Mouse (Mus musculus): ENCODE results near the gene Ifi214. TPM values are rescaled to one million over a fixed set of nuclear protein-coding genes. Genes with fewer than 3 reads are reported as not detected.
"Not testable (repeated sequence)": the region's sequence is repeated elsewhere in the genome, so short reads cannot be mapped to it uniquely, and the experiment has no call there.

Gene Ifi214
- not detected in 2 replicates for polyA plus RNA-seq (2014; fragmentation: Nextera tagmentation; extraction: Ambion mirVana)

DNA sequence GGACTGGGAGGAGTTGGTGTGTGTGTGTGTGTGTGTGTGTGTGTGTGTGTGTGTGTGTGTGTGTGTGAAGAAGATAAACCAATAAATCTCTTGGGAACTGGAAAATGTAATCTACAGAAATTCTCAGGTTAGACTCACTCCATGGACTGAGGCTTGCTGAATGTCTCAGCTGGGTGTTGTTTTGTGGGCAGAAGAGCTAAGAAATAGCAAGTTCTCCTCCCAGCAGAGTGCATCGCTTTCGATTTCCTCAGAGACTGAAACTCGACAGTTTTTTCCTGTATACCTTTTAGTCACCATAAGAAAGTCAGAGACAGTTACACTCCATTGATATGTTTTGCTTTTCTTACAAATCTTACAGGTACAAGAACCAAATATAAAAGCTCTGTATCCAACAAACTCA lies at the start of gene Ifi214:
Ifi214 (minus strand) TSS at position 167 of the 400 bp plus-strand sequence.
- not testable (repeated sequence) for H3K4me2 ChIP-seq (ENCODE audit: low read depth, low read length); ATAC-seq (replicated peaks; ENCODE audit: insufficient number of reproducible peaks, low FRiP score, low TSS enrichment, low read depth); H3K9me3 ChIP-seq (replicated peaks; ENCODE audit: control insufficient read depth, low read length); DNase-seq (ENCODE audit: low spot score); H3K9ac ChIP-seq (replicated peaks; ENCODE audit: low read length); H3K27me3 ChIP-seq (ENCODE audit: control insufficient read depth, insufficient read depth, low read length); H3K4me1 ChIP-seq (ENCODE audit: control insufficient read depth, insufficient read depth, low read length); H3K4me3 ChIP-seq (ENCODE audit: low read depth, low read length); H3K27ac ChIP-seq (replicated peaks; ENCODE audit: low read depth, low read length); H3K36me3 ChIP-seq (replicated peaks; ENCODE audit: control insufficient read depth, insufficient read depth, low read depth, low read length)
- 86% methylated on average over 3 of the region's 3 CpGs for WGBS

DNA sequence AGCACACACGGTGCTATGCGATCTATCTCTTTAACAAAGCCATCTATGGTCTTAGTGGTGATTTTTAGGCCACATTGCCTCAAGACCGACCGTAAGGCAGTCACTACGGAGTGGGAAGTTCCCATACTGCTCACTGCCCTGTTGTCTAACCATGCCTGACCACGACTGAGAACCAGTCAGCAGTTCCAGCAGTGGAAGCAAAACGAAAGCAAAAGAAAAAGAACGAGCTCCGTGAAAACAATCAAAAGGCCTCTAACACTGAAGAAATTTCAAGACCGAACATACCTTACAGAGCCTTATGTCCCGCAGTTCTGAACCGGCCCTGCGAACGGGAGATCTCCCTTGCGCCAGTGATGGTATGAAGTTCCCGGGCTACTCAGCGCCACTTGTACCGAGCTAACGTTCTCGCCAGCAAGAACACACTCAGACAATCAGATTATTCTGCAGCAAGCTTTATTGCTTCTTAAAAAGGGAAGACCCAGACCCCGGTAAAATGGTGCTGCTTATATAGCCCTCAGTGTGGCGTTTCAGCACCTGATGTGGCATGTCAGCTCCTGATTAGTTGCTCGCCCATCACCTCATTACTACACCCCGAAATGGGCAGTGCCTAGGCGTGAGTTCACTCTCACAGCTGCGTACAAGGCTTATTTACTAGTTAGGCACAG lies 44.3 kb upstream of the Ifi214 start:
- Histone ChIP-seq H3K9ac (replicated peaks; ENCODE audit: low read length) (no peak overlapping the region), H3K36me3 (replicated peaks; ENCODE audit: control insufficient read depth, insufficient read depth, low read depth, low read length) (no peaks in the 10 kb centered on the region), H3K27ac (replicated peaks; ENCODE audit: low read depth, low read length) (no peak overlapping the region), H3K4me1 (ENCODE audit: control insufficient read depth, insufficient read depth, low read length) (no peaks in the 10 kb centered on the region), H3K9me3 (replicated peaks; ENCODE audit: control insufficient read depth, low read length) (no peaks in the 10 kb centered on the region; the same call in 1 of the 2 replicates), H3K4me2 (ENCODE audit: low read depth, low read length) (no peak overlapping the region), H3K27me3 (ENCODE audit: control insufficient read depth, insufficient read depth, low read length) (no peaks in the 10 kb centered on the region), H3K4me3 (ENCODE audit: low read depth, low read length) (no peak overlapping the region)
- 93% methylated on average over 26 of the region's 26 CpGs for WGBS
- DNase-seq (ENCODE audit: low spot score): no peak
- no peak for ATAC-seq (replicated peaks; ENCODE audit: insufficient number of reproducible peaks, low FRiP score, low TSS enrichment, low read depth)

DNA sequence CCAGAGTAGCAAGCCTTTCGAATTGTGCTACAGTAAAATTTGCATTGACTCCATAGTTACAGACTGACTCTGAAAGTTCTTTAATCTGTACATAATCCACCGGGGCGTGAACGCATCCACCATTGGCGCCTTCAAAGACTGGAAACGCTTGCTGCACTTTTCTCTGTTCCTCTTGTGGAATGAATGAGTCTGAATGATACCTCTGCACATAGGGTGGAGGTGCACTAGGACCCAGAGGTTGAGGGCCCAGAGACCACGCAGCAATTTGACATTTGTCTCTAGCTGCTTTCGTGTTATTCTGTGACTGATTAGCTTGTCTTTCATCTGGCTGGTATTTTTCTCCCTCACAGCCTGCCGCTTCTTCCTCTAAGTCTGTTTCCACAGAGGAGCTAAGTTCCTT lies 43.3 kb upstream of the Ifi214 start:
- Histone ChIP-seq H3K9ac (replicated peaks; ENCODE audit: low read length) (no peak overlapping the region), H3K4me3 (ENCODE audit: low read depth, low read length) (no peak overlapping the region), H3K27ac (replicated peaks; ENCODE audit: low read depth, low read length) (no peak overlapping the region), H3K4me2 (ENCODE audit: low read depth, low read length) (no peak overlapping the region), H3K4me1 (ENCODE audit: control insufficient read depth, insufficient read depth, low read length) (no peaks in the 10 kb centered on the region), H3K9me3 (replicated peaks; ENCODE audit: control insufficient read depth, low read length) (no peaks in the 10 kb centered on the region; the same call in 1 of the 2 replicates), H3K27me3 (ENCODE audit: control insufficient read depth, insufficient read depth, low read length) (no peaks in the 10 kb centered on the region), H3K36me3 (replicated peaks; ENCODE audit: control insufficient read depth, insufficient read depth, low read depth, low read length) (no peaks in the 10 kb centered on the region)
- ATAC-seq (replicated peaks; ENCODE audit: insufficient number of reproducible peaks, low FRiP score, low TSS enrichment, low read depth) (no peak), DNase-seq (ENCODE audit: low spot score) (no peak)
- WGBS: 88% methylated on average over 9 of the region's 9 CpGs

DNA sequence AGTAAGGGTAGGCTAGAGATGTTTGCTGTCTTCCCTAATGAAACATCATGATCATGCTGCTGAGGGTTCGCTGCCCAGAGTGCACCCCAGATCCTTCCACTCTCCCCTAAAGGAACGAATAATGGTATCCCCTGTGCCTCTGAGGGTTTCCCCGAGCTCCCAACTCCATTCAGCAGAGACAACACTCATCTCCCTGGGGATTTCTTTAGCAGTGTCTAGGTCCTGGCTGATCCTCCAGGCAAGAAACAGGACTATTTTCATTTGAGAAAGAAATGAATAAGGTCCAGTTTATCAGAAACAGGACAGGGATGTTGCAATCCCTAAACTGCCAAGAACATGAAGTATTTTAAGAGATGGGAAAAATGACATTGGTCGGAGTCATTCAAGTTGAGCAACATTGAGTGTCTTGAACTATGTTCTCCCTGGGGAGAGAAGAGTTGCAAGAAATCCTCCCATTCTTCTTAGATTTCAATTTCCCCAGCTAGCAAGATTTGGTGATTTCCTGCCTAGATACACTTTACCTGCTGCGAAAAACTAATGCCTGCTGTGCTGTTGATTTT lies 14.8 kb upstream of the Ifi214 start:
- not testable (repeated sequence) for H3K4me3 ChIP-seq (ENCODE audit: low read depth, low read length); H3K9me3 ChIP-seq (replicated peaks; ENCODE audit: control insufficient read depth, low read length); H3K36me3 ChIP-seq (replicated peaks; ENCODE audit: control insufficient read depth, insufficient read depth, low read depth, low read length); H3K27me3 ChIP-seq (ENCODE audit: control insufficient read depth, insufficient read depth, low read length); H3K27ac ChIP-seq (replicated peaks; ENCODE audit: low read depth, low read length); H3K4me2 ChIP-seq (ENCODE audit: low read depth, low read length); ATAC-seq (replicated peaks; ENCODE audit: insufficient number of reproducible peaks, low FRiP score, low TSS enrichment, low read depth); H3K9ac ChIP-seq (replicated peaks; ENCODE audit: low read length); H3K4me1 ChIP-seq (ENCODE audit: control insufficient read depth, insufficient read depth, low read length); DNase-seq (ENCODE audit: low spot score)
- WGBS: 77% methylated on average over 5 of the region's 5 CpGs

DNA sequence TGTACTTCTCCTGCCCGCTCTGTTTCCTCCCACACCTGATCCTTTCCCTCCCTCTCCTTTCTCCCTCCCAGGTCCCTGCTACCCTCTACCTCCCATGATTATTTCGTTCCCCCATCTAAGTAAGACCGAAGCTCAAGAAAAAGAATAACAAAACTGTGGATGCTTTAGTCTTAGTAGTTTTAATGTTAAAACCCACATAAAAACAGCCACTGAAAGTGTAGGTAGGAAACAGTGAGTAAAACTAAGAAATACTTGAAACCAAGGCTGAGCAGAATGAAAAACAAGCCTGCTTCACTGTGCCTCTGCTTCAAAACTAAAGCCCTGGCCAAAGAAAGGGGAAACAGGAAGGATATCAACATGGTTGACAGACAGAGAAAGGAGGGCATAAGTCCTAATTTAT lies 13.0 kb upstream of the Ifi214 start:
- 82% methylated on average over 3 of the region's 3 CpGs for WGBS
- not testable (repeated sequence) for ATAC-seq (replicated peaks; ENCODE audit: insufficient number of reproducible peaks, low FRiP score, low TSS enrichment, low read depth); H3K4me3 ChIP-seq (ENCODE audit: low read depth, low read length)

DNA sequence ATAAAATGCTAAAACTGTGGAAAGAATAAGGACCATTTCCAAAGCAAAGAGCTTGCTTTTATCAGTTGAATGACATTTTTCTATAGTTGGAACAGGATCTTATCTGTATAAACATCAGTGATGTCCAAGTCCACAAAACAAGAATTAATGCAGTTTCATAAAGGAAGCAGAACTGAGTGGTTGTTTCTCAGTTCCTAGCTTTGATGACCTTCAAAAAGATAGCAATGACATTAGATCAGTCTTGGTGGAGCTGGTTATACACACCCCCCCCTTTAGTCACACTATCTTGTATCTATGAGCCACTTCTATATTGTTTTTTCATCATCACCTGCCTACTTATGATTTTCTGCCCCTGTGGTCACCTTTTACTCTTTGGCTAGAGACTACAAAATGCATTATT lies 14.3 kb downstream of the Ifi214 start:
- H3K4me2 ChIP-seq (ENCODE audit: low read depth, low read length): no peak overlapping the region
- H3K9ac ChIP-seq (replicated peaks; ENCODE audit: low read length): no peak overlapping the region
- no peak for DNase-seq (ENCODE audit: low spot score)
- H3K4me1 ChIP-seq (ENCODE audit: control insufficient read depth, insufficient read depth, low read length): no peaks in the 10 kb centered on the region
- H3K4me3 ChIP-seq (ENCODE audit: low read depth, low read length): no peak overlapping the region
- H3K27me3 ChIP-seq (ENCODE audit: control insufficient read depth, insufficient read depth, low read length): no peaks in the 10 kb centered on the region
- no peaks in the 10 kb centered on the region for H3K36me3 ChIP-seq (replicated peaks; ENCODE audit: control insufficient read depth, insufficient read depth, low read depth, low read length)
- H3K27ac ChIP-seq (replicated peaks; ENCODE audit: low read depth, low read length): no peak overlapping the region
- ATAC-seq (replicated peaks; ENCODE audit: insufficient number of reproducible peaks, low FRiP score, low TSS enrichment, low read depth): no peak
- no peaks in the 10 kb centered on the region for H3K9me3 ChIP-seq (replicated peaks; ENCODE audit: control insufficient read depth, low read length)

More for the DNA sequence above, 13.0 kb upstream of the Ifi214 start:
- not testable (repeated sequence) for H3K36me3 ChIP-seq (replicated peaks; ENCODE audit: control insufficient read depth, insufficient read depth, low read depth, low read length); H3K9me3 ChIP-seq (replicated peaks; ENCODE audit: control insufficient read depth, low read length); H3K4me2 ChIP-seq (ENCODE audit: low read depth, low read length); H3K27ac ChIP-seq (replicated peaks; ENCODE audit: low read depth, low read length); H3K4me1 ChIP-seq (ENCODE audit: control insufficient read depth, insufficient read depth, low read length); H3K27me3 ChIP-seq (ENCODE audit: control insufficient read depth, insufficient read depth, low read length); H3K9ac ChIP-seq (replicated peaks; ENCODE audit: low read length); DNase-seq (ENCODE audit: low spot score)

DNA sequence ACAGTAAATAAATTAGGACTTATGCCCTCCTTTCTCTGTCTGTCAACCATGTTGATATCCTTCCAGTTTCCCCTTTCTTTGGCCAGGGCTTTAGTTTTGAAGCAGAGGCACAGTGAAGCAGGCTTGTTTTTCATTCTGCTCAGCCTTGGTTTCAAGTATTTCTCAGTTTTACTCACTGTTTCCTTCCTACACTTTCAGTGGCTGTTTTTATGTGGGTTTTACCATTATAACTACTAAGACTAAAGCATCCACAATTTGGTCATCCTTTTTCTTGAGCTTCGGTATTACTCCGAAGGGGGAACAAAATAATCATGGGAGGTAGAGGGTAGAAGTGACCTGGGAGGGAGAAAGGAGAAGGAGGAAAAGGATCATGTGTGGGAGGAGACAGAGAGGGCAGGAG lies 25.2 kb downstream of the Ifi214 start:
- H3K36me3 ChIP-seq (replicated peaks; ENCODE audit: control insufficient read depth, insufficient read depth, low read depth, low read length); H3K9me3 ChIP-seq (replicated peaks; ENCODE audit: control insufficient read depth, low read length); H3K4me1 ChIP-seq (ENCODE audit: control insufficient read depth, insufficient read depth, low read length); DNase-seq (ENCODE audit: low spot score); H3K27ac ChIP-seq (replicated peaks; ENCODE audit: low read depth, low read length); H3K9ac ChIP-seq (replicated peaks; ENCODE audit: low read length); H3K4me3 ChIP-seq (ENCODE audit: low read depth, low read length); H3K27me3 ChIP-seq (ENCODE audit: control insufficient read depth, insufficient read depth, low read length); ATAC-seq (replicated peaks; ENCODE audit: insufficient number of reproducible peaks, low FRiP score, low TSS enrichment, low read depth); H3K4me2 ChIP-seq (ENCODE audit: low read depth, low read length): not testable (repeated sequence)
- WGBS: 94% methylated on average over 2 of the region's 2 CpGs

DNA sequence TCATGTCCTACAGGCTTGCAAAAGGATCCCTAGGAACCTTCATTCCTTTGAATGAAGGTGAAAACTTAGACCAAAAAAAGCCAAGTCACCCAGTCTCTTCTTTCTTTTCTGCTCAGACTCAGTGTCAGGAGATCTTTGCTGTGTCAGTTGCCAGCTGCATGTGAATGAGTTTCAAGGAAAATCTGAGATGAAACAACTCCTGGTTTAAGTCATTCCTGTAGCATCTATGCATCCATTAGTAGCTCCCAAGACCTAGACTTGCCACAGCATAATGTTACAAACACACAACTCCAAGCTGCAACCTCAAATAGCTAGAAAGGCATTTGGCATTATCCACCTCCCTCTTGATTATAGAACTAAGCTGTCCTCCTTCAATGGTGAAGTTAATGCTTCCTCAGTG lies 44.3 kb downstream of the Ifi214 start:
- not testable (repeated sequence) for H3K4me2 ChIP-seq (ENCODE audit: low read depth, low read length); H3K36me3 ChIP-seq (replicated peaks; ENCODE audit: control insufficient read depth, insufficient read depth, low read depth, low read length); H3K9me3 ChIP-seq (replicated peaks; ENCODE audit: control insufficient read depth, low read length); H3K4me3 ChIP-seq (ENCODE audit: low read depth, low read length); H3K27me3 ChIP-seq (ENCODE audit: control insufficient read depth, insufficient read depth, low read length); DNase-seq (ENCODE audit: low spot score); H3K27ac ChIP-seq (replicated peaks; ENCODE audit: low read depth, low read length); H3K4me1 ChIP-seq (ENCODE audit: control insufficient read depth, insufficient read depth, low read length); H3K9ac ChIP-seq (replicated peaks; ENCODE audit: low read length); ATAC-seq (replicated peaks; ENCODE audit: insufficient number of reproducible peaks, low FRiP score, low TSS enrichment, low read depth)

Measured in embryonic facial prominence, embryonic 11.5 days (tissue).